Mouse (Mus musculus) limb, embryonic 11.5 days (tissue): ENCODE results near the gene Ppme1. TPM values are rescaled to one million over a fixed set of nuclear protein-coding genes. Genes with fewer than 3 reads are reported as not detected.

Source experiments
- ATAC-seq: fragments of 200-750 bp; cut with Nextera tagmentation; 2 replicates; pipeline ENCODE4 v1.8.0; 2017; ENCODE audit warnings: low read depth; ENCODE audit not compliant: insufficient number of reproducible peaks, low FRiP score, low TSS enrichment
- DNase-seq: peaks from one replicate; pipeline ENCODE4 v3.0.0-alpha.2; 2015; ENCODE audit warnings: low spot score
- H3K27ac ChIP-seq: fragments of 300-500 bp; sonication (generic); replicated peaks from 2 replicates; pipeline ENCODE4 v1.5.1; 2014; ENCODE audit warnings: low read depth, mild to moderate bottlenecking, low read length
- H3K27me3 ChIP-seq: fragments of 300-500 bp; sonication (generic); 2 replicates; pipeline ENCODE4 v1.6.1; 2014; ENCODE audit warnings: mild to moderate bottlenecking, low read length, mixed read lengths; ENCODE audit not compliant: control insufficient read depth, insufficient read depth
- H3K36me3 ChIP-seq: fragments of 300-500 bp; sonication (generic); 2 replicates; pipeline ENCODE4 v1.6.1; 2014; ENCODE audit warnings: mild to moderate bottlenecking, low read length, moderate library complexity, mixed read lengths; ENCODE audit not compliant: control insufficient read depth, insufficient read depth
- H3K4me1 ChIP-seq: fragments of 300-500 bp; sonication (generic); 2 replicates; pipeline ENCODE4 v1.6.1; 2014; ENCODE audit warnings: low read length, mixed read lengths; ENCODE audit not compliant: control insufficient read depth, insufficient read depth
- H3K4me2 ChIP-seq: fragments of 300-500 bp; sonication (generic); 2 replicates; pipeline ENCODE4 v1.6.1; 2014; ENCODE audit warnings: low read depth, mild to moderate bottlenecking, moderate library complexity; ENCODE audit not compliant: severe bottlenecking
- H3K4me3 ChIP-seq: fragments of 300-500 bp; sonication (generic); 2 replicates; pipeline ENCODE4 v1.5.1; 2014; ENCODE audit warnings: low read depth, low read length
- H3K9ac ChIP-seq: fragments of 300-500 bp; sonication (generic); 2 replicates; pipeline ENCODE4 v1.6.1; 2014; ENCODE audit warnings: mild to moderate bottlenecking, low read length
- H3K9me3 ChIP-seq: fragments of 300-500 bp; sonication (generic); 2 replicates; pipeline ENCODE4 v1.6.1; 2016; ENCODE audit warnings: low read length; ENCODE audit not compliant: control insufficient read depth
- whole genome bisulfite sequencing: fragments of 180-500 bp; shearing (Covaris S2); extraction: QIAGEN DNeasy Blood & Tissue Kit; methylation state at CpG from one replicate; pipeline ENCODE4 v1.1.7; 2014; 5-methylcytosine and 5-hydroxymethylcytosine counted together
- polyA plus RNA-seq: library from polyadenylated mRNA; unstranded; fragments of >200 nt; fragmentation: Nextera tagmentation; extraction: Ambion mirVana; gene quantifications from 2 replicates; pipeline ENCODE4 v1.2.1, GENCODE M21; 2014

Gene Ppme1
- polyA plus RNA-seq, 1 experiment from 2014 or later, result 68.6 TPM

DNA sequence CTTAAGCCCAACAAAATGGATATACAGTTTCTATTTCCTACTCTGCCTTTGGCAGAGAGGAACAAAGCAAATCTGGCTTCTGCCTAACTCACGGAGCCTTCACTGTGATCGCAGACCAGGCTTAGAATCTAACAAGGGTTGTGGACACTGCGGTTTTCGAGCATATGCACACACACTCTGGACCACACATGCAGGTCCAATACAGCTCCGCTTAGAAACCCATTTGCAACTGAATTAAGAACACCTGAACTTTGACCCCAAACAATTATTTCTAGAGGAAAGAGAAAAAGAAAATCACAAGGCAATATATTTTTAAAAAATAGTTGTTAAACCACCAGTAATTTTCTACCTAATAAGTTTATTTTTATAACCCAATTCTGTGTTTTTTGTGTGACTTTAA, 15.8 kb downstream of the Ppme1 start:
- ATAC-seq, result no peak
- no peaks in the 10 kb centered on the region for H3K9me3 ChIP-seq
- WGBS, result 88% methylated on average over 5 of the region's 5 CpGs

DNA sequence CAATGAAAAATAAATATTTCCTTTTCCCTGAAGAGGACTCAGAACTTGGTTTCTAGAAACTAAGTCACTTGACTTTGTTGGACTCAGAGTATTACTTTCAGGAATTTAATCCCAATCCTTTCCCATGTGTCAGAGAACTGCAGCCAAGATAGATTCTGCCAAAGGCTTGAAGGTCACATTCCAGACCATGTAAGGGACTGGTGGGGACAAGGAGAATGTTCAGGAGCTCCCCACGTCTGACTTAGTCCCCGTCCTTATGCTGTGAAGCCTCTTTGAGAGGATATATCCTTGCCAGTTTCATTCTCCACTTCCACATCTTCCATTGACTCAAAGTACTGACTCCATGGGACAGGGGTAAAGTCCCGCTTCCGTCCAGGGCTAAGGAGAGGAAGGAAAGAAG, 17.1 kb downstream of the Ppme1 start:
- no peaks in the 10 kb centered on the region for H3K9me3 ChIP-seq
- H3K27me3 ChIP-seq, result no peaks in the 10 kb centered on the region
- H3K27ac ChIP-seq, result no peak overlapping the region
- H3K4me1 ChIP-seq, result no peaks in the 10 kb centered on the region
- WGBS, result 87% methylated on average over 4 of the region's 4 CpGs
- no peaks in the 10 kb centered on the region for H3K36me3 ChIP-seq
- ATAC-seq (no peak), DNase-seq (no peak)
- H3K9ac ChIP-seq, result no peak overlapping the region
- no peak overlapping the region for H3K4me3 ChIP-seq
- H3K4me2 ChIP-seq, result no peak overlapping the region

More for the DNA sequence above, 15.8 kb downstream of the Ppme1 start:
- no peak overlapping the region for H3K9ac ChIP-seq
- DNase-seq, result no peak
- H3K4me2 ChIP-seq, result no peak overlapping the region
- no peaks in the 10 kb centered on the region for H3K27me3 ChIP-seq
- no peaks in the 10 kb centered on the region for H3K4me1 ChIP-seq
- H3K36me3 ChIP-seq, result no peaks in the 10 kb centered on the region
- H3K27ac ChIP-seq, result no peak overlapping the region
- H3K4me3 ChIP-seq, result no peak overlapping the region

DNA sequence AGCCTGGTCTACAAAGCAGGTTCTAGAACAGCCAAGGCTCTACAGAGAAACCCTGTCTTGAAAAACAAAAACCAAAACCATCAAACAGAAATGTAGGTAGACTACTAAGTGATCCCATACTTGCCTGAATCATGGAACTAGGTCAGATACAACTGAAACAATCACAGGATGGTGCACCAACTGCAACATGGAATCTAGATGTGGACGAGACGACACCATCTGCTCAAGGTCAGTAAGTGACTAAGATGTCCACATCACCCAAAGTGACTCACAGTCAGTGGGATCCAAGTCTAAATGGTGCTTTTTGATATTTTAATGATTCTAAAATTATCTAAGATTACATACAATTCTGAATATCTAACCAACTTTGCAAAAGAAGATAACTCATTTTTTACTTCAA, 36.2 kb downstream of the Ppme1 start:
- no peak overlapping the region for H3K4me3 ChIP-seq
- no peaks in the 10 kb centered on the region for H3K27me3 ChIP-seq
- H3K9ac ChIP-seq, result no peak overlapping the region
- peaks cover 13% of the 10 kb centered on the region; the same call in 1 of the 2 replicates for H3K36me3 ChIP-seq
- ATAC-seq (no peak), DNase-seq (no peak)
- 97% methylated on average over 2 of the region's 2 CpGs for WGBS
- H3K4me1 ChIP-seq, result no peaks in the 10 kb centered on the region
- no peaks in the 10 kb centered on the region for H3K9me3 ChIP-seq
- H3K4me2 ChIP-seq, result no peak overlapping the region
- no peak overlapping the region for H3K27ac ChIP-seq

DNA sequence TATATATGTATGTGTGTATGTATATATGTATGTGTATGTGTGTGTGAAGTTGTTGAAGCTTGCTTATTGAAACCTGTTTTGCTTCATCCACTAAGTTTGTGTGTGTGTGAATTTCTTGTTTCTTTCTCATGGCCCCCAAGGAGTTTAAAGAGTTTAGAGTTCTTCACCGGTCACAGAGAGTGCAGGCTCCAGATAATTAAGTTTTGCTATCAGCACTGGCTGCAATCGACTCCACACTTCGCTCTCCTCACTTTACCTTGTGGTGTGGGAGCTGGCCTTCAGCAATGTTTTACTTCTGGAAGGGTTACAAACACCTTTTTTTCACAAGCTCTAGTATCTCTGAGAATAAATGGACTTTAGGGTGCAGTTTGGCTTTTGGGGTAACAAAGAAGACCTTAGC, 40.8 kb downstream of the Ppme1 start:
- H3K36me3 ChIP-seq, result peaks cover 13% of the 10 kb centered on the region; the same call in 1 of the 2 replicates
- H3K27ac ChIP-seq, result no peak overlapping the region
- H3K4me2 ChIP-seq, result no peak overlapping the region
- no peak overlapping the region for H3K9ac ChIP-seq
- 95% methylated on average over 3 of the region's 3 CpGs for WGBS
- no peak for DNase-seq
- no peaks in the 10 kb centered on the region for H3K4me1 ChIP-seq
- H3K9me3 ChIP-seq, result no peaks in the 10 kb centered on the region
- ATAC-seq, result no peak
- H3K27me3 ChIP-seq, result no peaks in the 10 kb centered on the region
- no peak overlapping the region for H3K4me3 ChIP-seq

DNA sequence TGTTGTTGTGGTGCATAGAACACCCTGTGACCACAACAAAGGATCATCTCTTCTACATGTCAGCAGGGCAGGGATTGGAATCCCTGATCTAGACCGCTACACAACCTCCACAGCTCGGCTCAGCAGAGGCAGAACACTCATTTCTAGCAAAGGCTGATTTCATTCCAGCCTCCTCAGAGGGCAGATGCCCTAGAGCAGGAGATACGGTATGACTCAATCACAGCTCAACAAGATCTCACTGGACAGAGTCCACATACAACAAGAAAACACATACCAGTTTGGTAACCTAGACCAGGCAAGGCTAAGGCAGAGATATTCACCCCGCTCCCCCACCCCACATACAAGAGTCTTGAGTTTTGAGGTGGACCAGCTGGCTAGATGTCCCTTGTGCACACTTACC, 43.5 kb downstream of the Ppme1 start:
- Histone ChIP-seq H3K27ac (no peak overlapping the region), H3K4me2 (no peak overlapping the region), H3K9me3 (no peaks in the 10 kb centered on the region), H3K9ac (no peak overlapping the region), H3K4me1 (no peaks in the 10 kb centered on the region), H3K4me3 (no peak overlapping the region), H3K36me3 (peaks cover 9% of the 10 kb centered on the region; the same call in 1 of the 2 replicates), H3K27me3 (no peaks in the 10 kb centered on the region)
- DNase-seq (no peak), ATAC-seq (no peak)
- 92% methylated on average over 4 of the region's 4 CpGs for WGBS

DNA sequence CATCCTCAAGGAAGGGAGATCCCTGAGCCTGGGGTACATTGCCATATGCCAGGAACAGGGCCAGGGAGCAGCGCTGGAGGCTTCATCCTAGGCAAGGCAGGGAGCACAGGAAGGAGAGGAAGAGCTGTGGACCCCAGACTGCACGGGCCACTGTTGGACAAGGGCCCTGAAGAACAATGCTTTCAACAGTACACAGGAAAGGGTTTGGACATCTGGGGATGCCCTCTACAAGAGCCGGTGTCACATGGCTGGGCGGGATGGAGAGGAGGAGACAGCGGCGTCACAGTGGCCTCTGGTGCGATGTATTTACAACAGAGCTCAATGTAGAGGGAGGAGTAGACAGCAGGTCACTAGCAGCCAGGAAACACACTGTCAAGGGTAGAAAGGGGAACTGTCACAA, 44.6 kb downstream of the Ppme1 start:
- Histone ChIP-seq H3K36me3 (peaks cover 3% of the 10 kb centered on the region; the same call in 1 of the 2 replicates), H3K9me3 (no peaks in the 10 kb centered on the region), H3K9ac (no peak overlapping the region), H3K27ac (no peak overlapping the region), H3K4me2 (no peak overlapping the region), H3K27me3 (no peaks in the 10 kb centered on the region), H3K4me3 (no peak overlapping the region), H3K4me1 (no peaks in the 10 kb centered on the region)
- ATAC-seq, result no peak
- no peak for DNase-seq
- 89% methylated on average over 7 of the region's 7 CpGs for WGBS

DNA sequence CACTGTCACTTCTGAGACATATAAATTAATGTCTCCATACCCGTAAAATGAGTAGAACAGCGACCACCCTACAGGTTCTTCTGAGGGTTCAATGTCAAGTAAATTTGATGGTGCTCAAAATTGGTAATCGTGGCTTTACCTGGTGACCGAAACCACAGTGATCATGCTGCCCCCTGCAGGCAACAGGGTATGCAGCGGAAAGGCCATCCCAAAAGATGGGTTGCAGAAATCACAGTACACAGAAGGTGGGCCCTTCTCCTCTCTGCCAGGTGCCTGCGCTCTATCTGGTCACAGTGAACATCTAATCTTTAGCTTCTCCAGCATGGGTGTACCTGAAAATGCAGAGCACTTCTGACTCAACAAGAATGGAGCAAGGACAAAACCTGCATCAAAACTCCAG, 46.6 kb downstream of the Ppme1 start:
- no peak overlapping the region for H3K9ac ChIP-seq
- 87% methylated on average over 6 of the region's 6 CpGs for WGBS
- H3K4me3 ChIP-seq, result no peak overlapping the region
- no peaks in the 10 kb centered on the region for H3K27me3 ChIP-seq
- H3K27ac ChIP-seq, result no peak overlapping the region
- DNase-seq (peak; percentile 68), ATAC-seq (no peak)
- no peaks in the 10 kb centered on the region for H3K9me3 ChIP-seq
- H3K4me2 ChIP-seq, result no peak overlapping the region
- no peaks in the 10 kb centered on the region for H3K4me1 ChIP-seq
- H3K36me3 ChIP-seq, result no peaks in the 10 kb centered on the region; the same call in 1 of the 2 replicates

DNA sequence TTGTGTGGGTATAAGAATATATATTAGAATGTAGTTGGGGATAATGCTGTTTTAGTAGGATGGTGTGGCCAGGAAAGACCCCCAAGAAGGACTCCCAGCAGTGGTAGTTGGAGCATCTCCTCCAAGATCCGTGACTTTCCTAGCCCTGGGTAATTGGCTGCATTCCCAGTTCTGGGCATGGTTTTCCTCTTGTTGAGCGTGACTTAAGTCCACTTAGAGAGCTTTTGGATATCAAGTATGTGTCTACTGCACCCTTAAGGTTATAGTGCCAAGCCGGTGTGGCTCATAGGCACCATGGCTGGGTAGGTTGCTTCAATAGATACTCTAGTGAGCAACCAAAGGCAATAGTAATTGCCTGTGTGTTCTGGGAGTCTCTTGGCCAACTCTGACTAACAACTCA, 48.4 kb downstream of the Ppme1 start:
- no peaks in the 10 kb centered on the region for H3K27me3 ChIP-seq
- H3K4me1 ChIP-seq, result no peaks in the 10 kb centered on the region
- ATAC-seq, result no peak
- no peak overlapping the region for H3K27ac ChIP-seq
- no peak overlapping the region for H3K9ac ChIP-seq
- no peak for DNase-seq
- WGBS, result 95% methylated on average over 3 of the region's 3 CpGs
- no peaks in the 10 kb centered on the region for H3K36me3 ChIP-seq
- no peak overlapping the region for H3K4me2 ChIP-seq
- no peaks in the 10 kb centered on the region for H3K9me3 ChIP-seq
- H3K4me3 ChIP-seq, result no peak overlapping the region

DNA sequence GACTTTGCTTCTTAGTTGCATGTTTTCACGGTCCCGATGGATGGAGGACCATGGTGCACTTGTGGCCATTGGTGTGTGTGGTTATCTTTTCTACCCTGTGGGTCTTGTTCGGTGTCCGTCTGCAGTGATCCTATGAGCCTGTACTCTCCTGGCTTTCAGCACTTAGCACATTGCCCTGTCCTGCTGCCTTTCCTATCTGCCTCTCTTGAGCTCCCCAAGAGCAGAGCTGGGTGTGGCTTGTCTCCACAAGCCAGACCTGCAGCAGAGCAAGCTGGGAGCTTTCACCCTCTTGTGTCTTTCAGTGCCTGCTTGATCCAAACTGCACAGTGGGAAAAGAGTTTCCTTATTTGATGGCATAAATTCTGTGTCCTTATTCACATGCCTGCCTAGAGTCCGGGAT, 54.6 kb downstream of the Ppme1 start:
- Histone ChIP-seq H3K27ac (no peak overlapping the region), H3K36me3 (no peaks in the 10 kb centered on the region), H3K4me3 (no peak overlapping the region), H3K9me3 (no peaks in the 10 kb centered on the region), H3K9ac (no peak overlapping the region), H3K27me3 (no peaks in the 10 kb centered on the region), H3K4me1 (no peaks in the 10 kb centered on the region), H3K4me2 (no peak overlapping the region)
- no peak for ATAC-seq
- WGBS, result 97% methylated on average over 5 of the region's 5 CpGs
- DNase-seq, result no peak
